Mouse (Mus musculus): ENCODE measurements at regions not wholly inside any gene's neighbourhood (a gene's known extent, or its start where the extent isn't known, plus 50 kb on each side); places are given as distances from the start of the nearest gene placed in this dataset.

- no peaks in the 10 kb centered on the region for H3K36me3 ChIP-seq
- no peak overlapping the region for H3K4me3 ChIP-seq (replicated peaks)
- H3K9me3 ChIP-seq = no peaks in the 10 kb centered on the region
- H3K9ac ChIP-seq (replicated peaks) = no peak overlapping the region
- WGBS = 79% methylated on average over 3 of the region's 3 CpGs
- H3K4me2 ChIP-seq = no peak overlapping the region
- ATAC-seq (ENCODE audit: insufficient number of reproducible peaks, insufficient read depth, low FRiP score, low TSS enrichment, low read depth) = no peak
- H3K4me1 ChIP-seq (replicated peaks) = no peaks in the 10 kb centered on the region
- no peaks in the 10 kb centered on the region; the same call in 1 of the 2 replicates for H3K27me3 ChIP-seq
- H3K27ac ChIP-seq = no peak overlapping the region
These were observed 798.7 kb downstream of the Gm9195 start for GRCm38 (mm10) chr14:71692752-71693437.

- Histone ChIP-seq H3K4me3 (replicated peaks) (no peak overlapping the region), H3K27me3 (peaks cover 8% of the 10 kb centered on the region), H3K4me2 (no peak overlapping the region), H3K36me3 (no peaks in the 10 kb centered on the region), H3K9me3 (no peaks in the 10 kb centered on the region), H3K4me1 (replicated peaks) (no peaks in the 10 kb centered on the region), H3K27ac (no peak overlapping the region), H3K9ac (replicated peaks) (no peak overlapping the region)
- 79% methylated on average over 4 of the region's 4 CpGs for WGBS
- ATAC-seq (ENCODE audit: insufficient number of reproducible peaks, insufficient read depth, low FRiP score, low TSS enrichment, low read depth) = no peak
These were observed 817.1 kb downstream of the Gm9195 start for GRCm38 (mm10) chr14:71674564-71674963.

- WGBS = 94% methylated on average over 2 of the region's 2 CpGs
- H3K27ac ChIP-seq = no peak overlapping the region
- no peaks in the 10 kb centered on the region for H3K9me3 ChIP-seq
- H3K9ac ChIP-seq (replicated peaks) = no peak overlapping the region
- no peak overlapping the region for H3K4me2 ChIP-seq
- peaks cover 10% of the 10 kb centered on the region for H3K27me3 ChIP-seq
- no peaks in the 10 kb centered on the region for H3K4me1 ChIP-seq (replicated peaks)
- no peak overlapping the region for H3K4me3 ChIP-seq (replicated peaks)
- ATAC-seq (ENCODE audit: insufficient number of reproducible peaks, insufficient read depth, low FRiP score, low TSS enrichment, low read depth) = no peak
- H3K36me3 ChIP-seq = no peaks in the 10 kb centered on the region
These were observed 817.8 kb downstream of the Gm9195 start for GRCm38 (mm10) chr14:71673837-71674236.

- Histone ChIP-seq H3K4me1 (replicated peaks) (no peaks in the 10 kb centered on the region), H3K4me3 (replicated peaks) (no peak overlapping the region), H3K4me2 (no peak overlapping the region), H3K27ac (no peak overlapping the region), H3K9me3 (no peaks in the 10 kb centered on the region), H3K9ac (replicated peaks) (no peak overlapping the region), H3K27me3 (peaks cover 10% of the 10 kb centered on the region), H3K36me3 (no peaks in the 10 kb centered on the region)
- no peak for ATAC-seq (ENCODE audit: insufficient number of reproducible peaks, insufficient read depth, low FRiP score, low TSS enrichment, low read depth)
- WGBS = 54% methylated on average over 1 of the region's 1 CpGs
These were observed 819.2 kb downstream of the Gm9195 start for GRCm38 (mm10) chr14:71672481-71672880.

- Histone ChIP-seq H3K4me1 (replicated peaks) (no peaks in the 10 kb centered on the region), H3K4me3 (replicated peaks) (no peak overlapping the region), H3K27me3 (peaks cover 10% of the 10 kb centered on the region), H3K9ac (replicated peaks) (no peak overlapping the region), H3K36me3 (no peaks in the 10 kb centered on the region), H3K27ac (no peak overlapping the region), H3K9me3 (no peaks in the 10 kb centered on the region), H3K4me2 (no peak overlapping the region)
- WGBS = 59% methylated on average over 2 of the region's 2 CpGs
- no peak for ATAC-seq (ENCODE audit: insufficient number of reproducible peaks, insufficient read depth, low FRiP score, low TSS enrichment, low read depth)
These were observed 819.6 kb downstream of the Gm9195 start for GRCm38 (mm10) chr14:71671994-71672393.

GRCm38 (mm10) chr14:71670435-71670834 is 821.2 kb downstream of the Gm9195 start:
- H3K36me3 ChIP-seq = no peaks in the 10 kb centered on the region
- H3K27me3 ChIP-seq = peaks cover 10% of the 10 kb centered on the region
- H3K9ac ChIP-seq (replicated peaks) = no peak overlapping the region
- no peak overlapping the region for H3K4me2 ChIP-seq
- WGBS = 0% methylated on average over 1 of the region's 1 CpGs
- no peaks in the 10 kb centered on the region for H3K4me1 ChIP-seq (replicated peaks)
- no peak overlapping the region for H3K4me3 ChIP-seq (replicated peaks)
- ATAC-seq (ENCODE audit: insufficient number of reproducible peaks, insufficient read depth, low FRiP score, low TSS enrichment, low read depth) = peak; percentile 75
- no peaks in the 10 kb centered on the region for H3K9me3 ChIP-seq
- no peak overlapping the region for H3K27ac ChIP-seq

GRCm38 (mm10) chr14:71666656-71667055 is 825.0 kb downstream of the Gm9195 start:
- Histone ChIP-seq H3K4me1 (replicated peaks) (no peaks in the 10 kb centered on the region), H3K27ac (no peak overlapping the region), H3K4me3 (replicated peaks) (no peak overlapping the region), H3K9ac (replicated peaks) (no peak overlapping the region), H3K27me3 (peaks cover 4% of the 10 kb centered on the region; the same call in 1 of the 2 replicates), H3K9me3 (no peaks in the 10 kb centered on the region), H3K36me3 (no peaks in the 10 kb centered on the region), H3K4me2 (no peak overlapping the region)
- WGBS = 93% methylated on average over 1 of the region's 1 CpGs
- ATAC-seq (ENCODE audit: insufficient number of reproducible peaks, insufficient read depth, low FRiP score, low TSS enrichment, low read depth) = no peak

GRCm38 (mm10) chr14:71660166-71660565 is 831.5 kb downstream of the Gm9195 start:
- WGBS = 40% methylated on average over 2 of the region's 2 CpGs
- Histone ChIP-seq H3K4me2 (no peak overlapping the region), H3K27ac (no peak overlapping the region)

GRCm38 (mm10) chr14:71654785-71655627 is 836.6 kb downstream of the Gm9195 start:
- ATAC-seq (ENCODE audit: insufficient number of reproducible peaks, insufficient read depth, low FRiP score, low TSS enrichment, low read depth) = peak; percentile 87
- 39% methylated on average over 3 of the region's 3 CpGs for WGBS
- H3K9me3 ChIP-seq = no peaks in the 10 kb centered on the region
- no peaks in the 10 kb centered on the region for H3K36me3 ChIP-seq
- no peak overlapping the region for H3K4me2 ChIP-seq
- H3K4me1 ChIP-seq (replicated peaks) = peaks cover 5% of the 10 kb centered on the region; the same call in 1 of the 2 replicates
- H3K27ac ChIP-seq = no peak overlapping the region
- no peak overlapping the region for H3K9ac ChIP-seq (replicated peaks)
- H3K27me3 ChIP-seq = no peaks in the 10 kb centered on the region; the same call in 1 of the 2 replicates
- no peak overlapping the region for H3K4me3 ChIP-seq (replicated peaks)

More at GRCm38 (mm10) chr14:71660166-71660565, 831.5 kb downstream of the Gm9195 start:
- H3K9ac ChIP-seq (replicated peaks) = no peak overlapping the region
- no peaks in the 10 kb centered on the region for H3K9me3 ChIP-seq
- no peak for ATAC-seq (ENCODE audit: insufficient number of reproducible peaks, insufficient read depth, low FRiP score, low TSS enrichment, low read depth)
- no peaks in the 10 kb centered on the region for H3K36me3 ChIP-seq
- H3K27me3 ChIP-seq = no peaks in the 10 kb centered on the region; the same call in 1 of the 2 replicates
- H3K4me3 ChIP-seq (replicated peaks) = no peak overlapping the region
- H3K4me1 ChIP-seq (replicated peaks) = no peaks in the 10 kb centered on the region

GRCm38 (mm10) chr14:71642536-71642935 is 849.1 kb downstream of the Gm9195 start:
- Histone ChIP-seq H3K9me3 (no peaks in the 10 kb centered on the region), H3K27me3 (no peaks in the 10 kb centered on the region), H3K4me1 (replicated peaks) (no peaks in the 10 kb centered on the region), H3K4me2 (no peak overlapping the region), H3K9ac (replicated peaks) (no peak overlapping the region), H3K27ac (no peak overlapping the region), H3K36me3 (no peaks in the 10 kb centered on the region), H3K4me3 (replicated peaks) (no peak overlapping the region)
- no peak for ATAC-seq (ENCODE audit: insufficient number of reproducible peaks, insufficient read depth, low FRiP score, low TSS enrichment, low read depth)
- WGBS = 95% methylated on average over 1 of the region's 1 CpGs

GRCm38 (mm10) chr14:71639083-71639482 is 852.6 kb downstream of the Gm9195 start:
- Histone ChIP-seq H3K4me1 (replicated peaks) (no peaks in the 10 kb centered on the region), H3K4me3 (replicated peaks) (no peak overlapping the region), H3K9me3 (no peaks in the 10 kb centered on the region), H3K27me3 (no peaks in the 10 kb centered on the region), H3K27ac (no peak overlapping the region), H3K9ac (replicated peaks) (no peak overlapping the region), H3K36me3 (no peaks in the 10 kb centered on the region), H3K4me2 (no peak overlapping the region)
- ATAC-seq (ENCODE audit: insufficient number of reproducible peaks, insufficient read depth, low FRiP score, low TSS enrichment, low read depth) = no peak
- WGBS = 69% methylated on average over 1 of the region's 1 CpGs
